Mouse (Mus musculus) ES-E14 (cell line): ENCODE results near the gene Uvrag.

Experiments
- CHD2 ChIP-seq: IDR thresholded peaks from 2 replicates; pipeline ENCODE4 v1.6.1; 2014; ENCODE audit warnings: mild to moderate bottlenecking, low read depth, low read length, inconsistent platforms
- HCFC1 ChIP-seq: IDR thresholded peaks from 2 replicates; pipeline ENCODE4 v1.6.1; 2012; ENCODE audit warnings: low read length, inconsistent platforms, borderline replicate concordance; ENCODE audit not compliant: insufficient read depth
- MAFK ChIP-seq: IDR thresholded peaks from 2 replicates; pipeline ENCODE4 v1.6.1; 2014; ENCODE audit warnings: mild to moderate bottlenecking, low read depth, low read length, inconsistent platforms; ENCODE audit not compliant: insufficient read depth
- ZC3H11A ChIP-seq: IDR thresholded peaks from 2 replicates; pipeline ENCODE4 v1.6.1; 2012; ENCODE audit warnings: low read depth, mild to moderate bottlenecking, inconsistent platforms, low read length, borderline replicate concordance
- ZNF384 ChIP-seq: IDR thresholded peaks from 2 replicates; pipeline ENCODE4 v1.6.1; 2012; ENCODE audit warnings: low read depth, low read length, inconsistent platforms

GRCm38 (mm10) chr7:99170519-99170918 lies 29.6 kb upstream of the Uvrag start:
- no peak for TF ChIP-seq ZNF384
- no peak for TF ChIP-seq CHD2
- no peak for TF ChIP-seq HCFC1
- TF ChIP-seq ZC3H11A, result no peak
- TF ChIP-seq MAFK, result no peak
